24 mouse cellular contexts compared by ENCODE assay signal in the genomic region with DNA sequence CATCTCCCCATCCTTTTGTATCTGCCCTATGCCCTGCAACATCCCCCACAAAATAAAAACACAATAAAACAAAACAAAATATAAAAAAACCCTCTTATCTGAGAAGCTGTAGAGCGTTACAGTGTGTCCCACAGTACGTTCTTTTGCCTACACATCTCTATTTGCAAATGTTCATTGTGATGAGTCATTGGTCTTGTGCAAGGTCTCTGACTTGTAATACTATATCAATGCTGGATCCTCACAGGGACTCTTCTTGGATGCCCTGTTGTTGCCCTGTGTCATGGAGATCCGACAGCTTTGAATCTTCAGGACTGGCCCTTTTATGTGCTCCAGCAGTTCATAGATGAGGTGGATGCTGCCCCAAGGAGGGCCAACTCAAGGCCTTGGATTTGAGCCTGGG. TPM values are rescaled to one million over a fixed set of nuclear protein-coding genes. Genes with fewer than 3 reads are reported as not detected.
"Had no signal": no experiment of that assay in that cellular context is flagged by ENCODE, and none has a peak within 500 bp of the region (broad histone marks: within the 10 kb centered on the region; RNA-seq: fewer than 3 reads in every experiment).

No protein-coding gene starts in this region.

- H3K4me3 ChIP-seq: heart, embryonic 10.5 days; heart, embryonic 12.5 days; hindbrain, embryonic 10.5 days; hindbrain, embryonic 12.5 days; intestine, embryonic 15.5 days; layer of hippocampus, adult 2 months; left cerebral cortex, adult 2 months; limb, embryonic 13.5 days; limb, embryonic 15.5 days; liver, embryonic 12.5 days had no signal

- H3K27ac ChIP-seq: heart, embryonic 10.5 days; hindbrain, embryonic 10.5 days; hindbrain, embryonic 12.5 days; hindbrain, embryonic 14.5 days; intestine, embryonic 15.5 days; layer of hippocampus, adult 2 months; left cerebral cortex, adult 2 months; limb, embryonic 13.5 days; limb, embryonic 15.5 days; liver, embryonic 12.5 days; liver, embryonic 14.5 days had no signal

- H3K4me1 ChIP-seq: heart, embryonic 10.5 days; heart, embryonic 12.5 days; hindbrain, embryonic 10.5 days; limb, embryonic 13.5 days; limb, embryonic 15.5 days; liver, embryonic 12.5 days had no signal

- H3K27me3 ChIP-seq: heart, embryonic 12.5 days; hindbrain, embryonic 12.5 days; intestine, embryonic 15.5 days; limb, embryonic 13.5 days; limb, embryonic 15.5 days; liver, embryonic 12.5 days had no signal

- H3K36me3 ChIP-seq: heart, embryonic 10.5 days; heart, embryonic 12.5 days; hindbrain, embryonic 10.5 days; hindbrain, embryonic 12.5 days; intestine, embryonic 15.5 days; limb, embryonic 13.5 days; limb, embryonic 15.5 days; liver, embryonic 12.5 days had no signal

- DNase-seq: gastrocnemius, postnatal 14 days; gastrocnemius, postnatal 36 days; heart, adult 18-20 months; heart, postnatal 10 days; heart, postnatal 4 days; kidney, adult 18-20 months; kidney, adult 8-10 months; kidney, postnatal 10 days; kidney, postnatal 25 days; kidney, postnatal 4 days; left cerebral cortex, postnatal 4 days had no signal

RNA-seq across cellular contexts. Expression of a gene that starts 55.8 kb away (rescaled TPM):
- polyA plus RNA-seq: inflammation-experienced regulatory T-cells, adult 6 months had no signal
